Mouse (Mus musculus) gastrocnemius, adult 8-10 months (tissue): ENCODE measurements around the gene Tmem143. TPM values are rescaled to one million over a fixed set of nuclear protein-coding genes. Genes with fewer than 3 reads are reported as not detected.
"Not testable (repeated sequence)": the region's sequence is repeated elsewhere in the genome, so short reads cannot be mapped to it uniquely, and the experiment has no call there.

Source experiments
- DNase-seq, 2 experiments: peaks; one replicate each; pipeline ENCODE4 v3.0.0; 2022; ENCODE audit warnings: low spot score in 2 of 2
- total RNA-seq, 4 experiments: library from RNA; stranded (reverse); gene quantifications; 2 replicates each; pipeline ENCODE4 v1.2.4; 2022

Gene Tmem143
- total RNA-seq, 4 experiments from 2014 or later, result 52.6 to 67.7 (median 56.3) TPM

DNA sequence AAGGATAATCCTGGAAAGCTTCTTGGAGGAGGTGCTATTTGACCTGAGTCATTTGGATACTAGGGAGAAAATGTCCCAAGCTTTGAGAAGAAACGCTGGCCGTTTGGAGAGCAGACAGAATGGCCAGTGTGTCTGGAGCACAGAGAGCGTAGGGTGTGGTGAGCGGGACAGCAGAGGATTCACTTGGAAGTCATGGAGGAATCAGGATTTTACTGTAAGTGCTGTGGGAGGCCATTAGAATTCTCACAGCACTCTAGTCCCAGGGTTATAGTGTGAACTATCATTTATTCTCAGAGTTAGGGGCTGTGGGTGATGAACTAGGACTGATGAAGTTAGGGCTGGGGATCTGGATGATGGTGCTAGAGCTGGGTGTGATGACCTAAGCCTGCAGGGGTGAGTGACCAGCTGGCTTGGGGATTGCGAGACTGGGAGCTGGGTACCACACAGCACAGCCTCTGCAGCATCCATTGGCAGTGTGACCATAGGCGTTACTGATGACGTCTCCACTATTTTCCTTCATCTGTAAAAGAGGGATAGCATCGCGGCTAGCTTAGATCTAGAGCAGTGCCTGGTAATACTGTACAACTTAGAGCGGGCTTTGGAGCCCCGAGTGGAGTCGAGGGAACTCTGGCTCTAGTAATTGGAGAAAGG, 25.3 kb downstream of the Tmem143 start:
- no peak for DNase-seq

DNA sequence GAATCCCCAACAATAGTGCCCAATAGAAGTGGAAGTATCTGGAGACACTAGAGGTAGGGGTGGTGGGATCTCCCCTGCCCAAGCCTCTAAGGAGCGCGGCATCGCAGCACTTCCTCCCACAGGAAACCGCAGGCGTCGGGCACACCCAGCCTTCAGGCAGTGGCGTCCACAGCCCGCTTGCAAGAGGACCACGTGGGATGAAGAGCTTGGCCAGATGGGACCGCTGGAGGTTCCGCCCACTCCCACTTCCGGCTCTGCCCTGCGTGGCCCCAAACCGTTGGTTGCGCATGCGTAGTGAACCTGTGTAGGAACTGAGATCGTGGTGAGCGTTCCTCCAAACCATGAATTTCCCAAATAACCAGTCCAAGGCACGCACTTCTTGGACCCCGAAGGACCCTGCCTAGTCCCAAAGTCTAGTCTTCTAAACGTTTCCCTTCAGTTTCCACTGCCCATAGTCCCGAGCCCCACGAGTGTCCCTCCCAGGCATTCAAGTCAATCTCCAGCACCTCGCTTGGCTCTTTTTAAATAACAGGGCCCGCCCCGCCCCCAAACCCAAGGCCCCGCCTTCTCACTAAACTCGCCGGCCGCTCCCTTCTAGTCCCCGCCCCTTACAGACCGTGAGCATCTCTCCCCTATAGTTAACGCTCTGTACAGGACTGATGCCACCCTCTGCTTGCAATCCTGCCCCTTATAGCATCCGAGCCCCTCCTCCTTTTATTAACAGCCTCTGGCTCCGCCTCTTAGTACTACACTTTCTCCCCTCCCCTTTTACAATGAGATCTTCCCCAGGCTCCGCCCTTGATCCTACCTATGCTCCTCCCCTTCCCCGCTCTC, 26.4 kb downstream of the Tmem143 start:
- DNase-seq, result peak; percentile 89 to 94

DNA sequence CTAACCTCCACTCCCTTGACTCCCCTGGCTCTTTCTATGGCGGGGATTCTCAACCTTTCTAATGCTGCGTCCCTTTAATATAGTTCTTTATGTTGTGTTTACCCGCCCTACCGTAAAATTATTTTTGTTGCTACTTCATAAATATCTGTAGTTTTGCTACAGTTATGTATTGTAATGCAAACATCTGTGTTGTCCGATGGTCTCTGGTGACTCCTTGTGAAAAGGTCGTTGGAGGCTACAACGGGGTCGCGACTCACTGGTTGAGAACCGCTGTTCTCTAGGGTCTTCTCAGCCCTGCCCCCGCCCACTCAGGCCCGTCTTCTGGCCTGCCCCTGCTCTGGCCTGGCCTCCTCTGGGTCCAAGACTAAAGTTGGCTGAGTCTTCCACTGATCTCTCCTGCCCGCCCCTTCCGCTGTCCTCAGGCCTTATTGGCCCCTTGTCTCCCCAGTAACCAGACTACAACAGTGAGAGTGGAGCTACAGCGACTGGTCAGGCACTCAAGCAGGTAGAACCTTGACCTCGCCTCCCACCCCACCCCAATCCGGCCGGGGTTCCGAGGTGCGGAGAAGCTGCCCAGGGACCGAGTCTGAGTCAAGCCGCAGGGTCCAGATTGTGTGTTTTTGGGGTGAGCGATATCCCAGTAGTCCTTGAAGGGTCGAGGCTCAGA, 27.2 kb downstream of the Tmem143 start, which contains the start of gene Ccdc114:
TSS of gene Ccdc114 (plus strand) at position 311 of the 667 bp plus-strand sequence.
- peak; percentile 69 to 75 for DNase-seq

GRCm38 (mm10) chr7:45924429-45924816, 27.7 kb downstream of the Tmem143 start:
- no peak for DNase-seq

GRCm38 (mm10) chr7:45928626-45929295, 32.0 kb downstream of the Tmem143 start:
- DNase-seq, result no peak

- no peak for DNase-seq
Observed at GRCm38 (mm10) chr7:45929688-45930087, 32.9 kb downstream of the Tmem143 start.

DNA sequence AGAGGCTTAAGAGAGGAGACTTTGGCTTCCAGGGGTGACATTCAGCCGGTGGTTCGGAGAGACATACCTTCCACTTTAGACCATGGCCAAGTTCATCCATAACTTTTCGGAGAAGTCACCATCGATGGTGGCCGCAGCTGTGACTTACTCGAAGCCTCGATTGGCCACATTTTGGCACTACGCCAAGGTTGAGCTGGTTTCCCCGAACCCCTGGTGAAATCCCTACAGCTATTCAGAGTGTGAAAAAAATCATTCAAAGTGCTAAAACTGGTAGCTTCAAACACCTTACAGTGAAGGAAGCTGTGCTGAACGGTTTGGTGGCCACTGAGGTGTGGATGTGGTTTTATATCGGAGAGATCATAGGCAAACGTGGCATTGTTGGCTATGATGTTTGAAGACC, 37.0 kb downstream of the Tmem143 start:
- not testable (repeated sequence) for DNase-seq

DNA sequence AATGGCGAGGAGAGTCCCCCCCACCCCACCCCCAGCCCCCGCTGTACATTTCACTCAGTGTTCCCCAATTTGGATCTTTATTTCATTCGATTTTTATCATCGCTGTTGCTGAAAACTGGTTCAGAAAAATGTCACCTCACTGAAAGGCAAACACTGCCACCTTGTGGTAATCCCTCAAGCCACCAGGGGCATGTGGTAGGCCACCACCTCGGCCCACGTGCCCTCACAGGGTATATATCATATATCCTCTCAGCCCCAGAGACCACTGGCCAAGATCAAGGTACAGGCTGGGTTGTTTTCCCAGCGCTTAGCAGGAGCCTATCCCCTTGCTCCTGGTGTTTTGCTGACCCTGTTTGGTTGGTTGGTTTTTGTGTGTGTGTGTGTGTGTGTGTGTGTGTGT, 38.4 kb downstream of the Tmem143 start:
- peak in 1 of 2 experiments; percentile 44 for DNase-seq

DNA sequence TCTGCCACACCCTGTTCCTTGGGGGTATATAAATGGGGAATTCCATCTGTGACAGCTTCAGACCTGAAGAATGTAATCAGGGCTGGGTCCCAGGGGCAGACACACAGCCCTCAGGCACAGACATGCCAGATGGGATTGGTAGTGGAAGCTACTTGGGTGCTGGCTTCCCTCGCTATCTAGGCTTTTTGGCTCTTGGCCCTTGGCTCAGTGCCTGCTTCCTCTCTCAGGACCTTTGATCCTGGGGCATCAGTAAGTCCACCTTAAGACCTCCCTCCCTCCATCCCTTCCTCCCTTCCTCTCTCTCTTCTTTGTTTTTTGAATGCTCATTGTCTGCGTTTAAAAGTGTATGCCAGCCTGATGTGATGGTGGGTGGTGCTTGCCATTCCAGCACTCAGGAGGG, 43.1 kb downstream of the Tmem143 start:
- DNase-seq, result no peak

DNA sequence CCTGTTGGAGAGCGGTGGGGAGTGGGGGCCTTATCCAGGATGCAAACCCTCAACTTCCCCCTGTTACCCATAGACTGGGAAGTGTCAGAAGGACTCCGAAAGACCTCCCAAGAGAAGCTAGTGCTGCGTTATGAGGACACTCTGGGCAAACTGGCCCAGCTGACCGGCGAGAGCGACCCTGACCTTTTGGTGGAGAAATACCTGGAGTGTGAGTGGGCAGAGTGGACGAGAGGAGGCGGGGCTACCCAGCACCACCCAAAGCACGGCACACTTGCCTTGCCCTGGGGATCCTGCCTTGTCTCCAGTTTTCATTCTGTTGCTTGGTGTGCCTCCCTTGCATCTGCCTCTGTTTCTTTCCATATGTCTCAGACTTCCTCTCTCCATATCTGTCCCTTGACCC, 45.2 kb downstream of the Tmem143 start:
- no peak for DNase-seq

- DNase-seq, result not testable (repeated sequence)
Observed at GRCm38 (mm10) chr7:45943280-45943679, 46.5 kb downstream of the Tmem143 start.

DNA sequence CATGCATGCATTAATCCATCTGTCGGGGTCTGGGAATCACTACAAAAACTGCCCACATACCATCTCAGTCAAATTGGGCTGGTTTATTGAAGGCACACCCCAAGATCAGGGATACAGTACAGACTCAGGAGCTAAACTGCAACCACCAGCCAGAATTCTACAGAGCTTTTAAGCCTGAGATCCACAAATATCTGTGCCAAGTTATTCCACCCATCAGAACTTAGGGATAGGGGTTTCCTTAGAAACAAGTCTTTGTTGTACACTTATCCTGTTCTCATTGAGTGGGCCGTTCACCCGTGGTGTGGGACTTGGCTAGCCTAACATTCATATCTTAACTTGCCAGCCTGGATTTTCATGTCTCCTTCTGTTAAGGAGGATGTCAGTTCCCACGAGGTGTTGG, 52.3 kb downstream of the Tmem143 start:
- no peak for DNase-seq

DNA sequence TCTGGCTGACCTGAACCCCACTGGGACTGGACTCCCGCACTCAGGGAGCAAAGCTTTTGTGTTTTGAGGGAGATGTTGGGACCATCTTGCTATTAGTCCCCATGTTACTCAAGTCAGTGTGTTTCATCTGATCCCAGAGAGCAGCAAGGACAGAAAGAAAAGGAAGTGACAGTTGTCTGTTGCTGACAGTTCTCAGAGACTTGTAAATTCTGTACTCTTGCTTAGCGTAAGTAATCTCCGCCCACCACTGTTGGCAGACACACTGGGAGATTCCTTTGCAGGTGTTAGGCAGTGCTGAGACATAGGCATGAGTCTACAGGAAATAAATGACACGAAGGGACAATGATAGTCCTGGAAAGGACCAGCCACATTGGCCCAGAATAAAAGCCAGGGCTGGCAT, 59.9 kb downstream of the Tmem143 start:
- no peak for DNase-seq

Other genes with a start within 250 kb of the Tmem143 start
- gene Fut2, start 230.5 kb upstream of the Tmem143 start, total RNA-seq, result under 1 TPM; 0.12 to 0.29 (median 0.20) TPM
- gene Ntn5, start 212.9 kb upstream of the Tmem143 start, total RNA-seq, result under 1 TPM; 0.18 to 0.48 (median 0.27) TPM
- gene Sec1, start 202.5 kb upstream of the Tmem143 start, total RNA-seq, result under 1 TPM in 3 of 4 experiments, not detected in 1; 0.12 to 0.18 (median 0.16) TPM
- 10 to 100 TPM; 14.3 to 18.2 (median 16.1) TPM for gene Car11, start 197.1 kb upstream of the Tmem143 start, total RNA-seq
- 100 to 1,000 TPM in 3 of 4 experiments, 10 to 100 TPM in 1; 69.5 to 173 (median 143) TPM for gene Dbp, start 191.9 kb upstream of the Tmem143 start, total RNA-seq
- gene Rpl18, start 181.5 kb upstream of the Tmem143 start, total RNA-seq, result 100 to 1,000 TPM; 479 to 609 (median 594) TPM
- gene Sphk2, start 178.9 kb upstream of the Tmem143 start, total RNA-seq, result 10 to 100 TPM; 10.6 to 15.0 (median 13.0) TPM
- gene Fam83e, start 175.7 kb upstream of the Tmem143 start, total RNA-seq, result under 1 TPM in 2 of 4 experiments, not detected in 2; 0.10 to 0.38 TPM
- gene Spaca4, start 171.1 kb upstream of the Tmem143 start, total RNA-seq, result not detected
- gene Lmtk3, start 113.2 kb upstream of the Tmem143 start, total RNA-seq, result not detected
- not detected for gene Sult2b1, start 112.3 kb upstream of the Tmem143 start, total RNA-seq
- 10 to 100 TPM; 25.2 to 34.3 (median 30.8) TPM for gene Cyth2, start 82.4 kb upstream of the Tmem143 start, total RNA-seq
- under 1 TPM in 2 of 4 experiments, not detected in 2; 0.11 to 0.29 TPM for gene Kcnj14, start 72.2 kb upstream of the Tmem143 start, total RNA-seq
- gene Grwd1, start 66.0 kb upstream of the Tmem143 start, total RNA-seq, result 10 to 100 TPM; 15.5 to 17.3 (median 16.1) TPM
- 10 to 100 TPM; 68.0 to 73.7 (median 70.1) TPM for gene Kdelr1, start 24.2 kb upstream of the Tmem143 start, total RNA-seq
- under 1 TPM in 2 of 4 experiments, not detected in 2; 0.07 to 0.11 TPM for gene Grin2d, start 18.6 kb upstream of the Tmem143 start, total RNA-seq
- not detected for gene Syngr4, start 227 bp upstream of the Tmem143 start, total RNA-seq
- 10 to 100 TPM in 1 of 4 experiments, 1 to 10 TPM in 3; 6.2 to 10.2 (median 6.8) TPM for gene Emp3, start 24.5 kb downstream of the Tmem143 start, total RNA-seq
- gene Ccdc114, start 27.1 kb downstream of the Tmem143 start, total RNA-seq, result under 1 TPM in 3 of 4 experiments, not detected in 1; 0.19 to 0.85 (median 0.29) TPM
- under 1 TPM in 1 of 4 experiments, not detected in 3; 0.13 TPM for gene Abcc6, start 133.4 kb downstream of the Tmem143 start, total RNA-seq
- 100 to 1,000 TPM in 3 of 4 experiments, 10 to 100 TPM in 1; 89.6 to 107 (median 103) TPM for gene Nomo1, start 136.8 kb downstream of the Tmem143 start, total RNA-seq
- 100 to 1,000 TPM; 128 to 144 (median 135) TPM for gene Kcnj11, start 203.8 kb downstream of the Tmem143 start, total RNA-seq